Mouse (Mus musculus) 416B (cell line): ENCODE data around the gene Gria3.
A peak's percentile ranks its signal among the peaks of the same experiment; 100 is the strongest.

Source experiments
- DNase-seq: peaks from one replicate; pipeline ENCODE4 v3.0.0; 2011; ENCODE audit warnings: low read depth

The Gria3 gene

GRCm38 (mm10) chrX:41573079-41573478 is 172.4 kb downstream of the Gria3 start:
- DNase-seq = peak; percentile 23

GRCm38 (mm10) chrX:41578797-41579196 is 178.1 kb downstream of the Gria3 start:
- peak; percentile 66 for DNase-seq

GRCm38 (mm10) chrX:41587692-41588091 is 187.0 kb downstream of the Gria3 start:
- DNase-seq = no peak

GRCm38 (mm10) chrX:41607181-41607580 is 206.5 kb downstream of the Gria3 start:
- DNase-seq = no peak

- DNase-seq = peak; percentile 55
Measured at GRCm38 (mm10) chrX:41614920-41615319, 214.3 kb downstream of the Gria3 start.

- peak; percentile 33 for DNase-seq
Measured at GRCm38 (mm10) chrX:41616928-41617327, 216.3 kb downstream of the Gria3 start.

- no peak for DNase-seq
Measured at GRCm38 (mm10) chrX:41618396-41618795, 217.7 kb downstream of the Gria3 start.

GRCm38 (mm10) chrX:41633576-41633975 is 232.9 kb downstream of the Gria3 start:
- DNase-seq = no peak

- DNase-seq = peak; percentile 24
Measured at GRCm38 (mm10) chrX:41644954-41645353, 244.3 kb downstream of the Gria3 start.

- no peak for DNase-seq
Measured at GRCm38 (mm10) chrX:41657791-41658190, 257.1 kb downstream of the Gria3 start.

GRCm38 (mm10) chrX:41688869-41689268 is 288.2 kb downstream of the Gria3 start:
- DNase-seq = no peak

GRCm38 (mm10) chrX:41692076-41692475 is 291.4 kb downstream of the Gria3 start:
- DNase-seq = no peak
